Mouse (Mus musculus): ENCODE results near the gene Dtwd1. TPM values are rescaled to one million over a fixed set of nuclear protein-coding genes. Genes with fewer than 3 reads are reported as not detected.
"Not testable (repeated sequence)": the region's sequence is repeated elsewhere in the genome, so short reads cannot be mapped to it uniquely, and the experiment has no call there.

Gene Dtwd1
- total RNA-seq (2021), result 1 to 10 TPM; 4.0 to 4.1 TPM
- long read RNA-seq, experiment 1, transcript Dtwd1-202 (5 exons, 1,342 nt), result major isoform, 8 of 15 reads
- long read RNA-seq, experiment 1, partial matches to known transcripts, result 5 of 15 reads
- long read RNA-seq, experiment 1, other reads (novel, unspliced or antisense), result 2 of 15 reads
- long read RNA-seq, experiment 2, transcript Dtwd1-202 (5 exons, 1,342 nt), result major isoform, 7 of 13 reads
- long read RNA-seq, experiment 2, partial matches to known transcripts, result 6 of 13 reads
- long read RNA-seq, experiment 2, other reads (novel, unspliced or antisense), result 0 of 13 reads

- peak; percentile 98 for DNase-seq (ENCODE audit: low spot score)
These were observed at the start of gene Dtwd1, which contains the start of gene Fam227b for GRCm38 (mm10) chr2:126151855-126152571. Dtwd1 (plus strand) TSS chr2:126152141. Fam227b (minus strand) TSS chr2:126152004.

GRCm38 (mm10) chr2:126147723-126148122 lies 4.2 kb upstream of the Dtwd1 start:
- no peak for DNase-seq (ENCODE audit: low spot score)

GRCm38 (mm10) chr2:126165277-126166018 lies 13.5 kb downstream of the Dtwd1 start:
- no peak for DNase-seq (ENCODE audit: low spot score)

GRCm38 (mm10) chr2:126166335-126166734 lies 14.4 kb downstream of the Dtwd1 start:
- no peak for DNase-seq (ENCODE audit: low spot score)

GRCm38 (mm10) chr2:126166848-126167617 lies 15.1 kb downstream of the Dtwd1 start:
- DNase-seq (ENCODE audit: low spot score), result no peak

- no peak for DNase-seq (ENCODE audit: low spot score)
These were observed 19.5 kb downstream of the Dtwd1 start for GRCm38 (mm10) chr2:126171427-126171826.

- no peak for DNase-seq (ENCODE audit: low spot score)
These were observed 39.4 kb downstream of the Dtwd1 start for GRCm38 (mm10) chr2:126191306-126191705.

GRCm38 (mm10) chr2:126192129-126192528 lies 40.2 kb downstream of the Dtwd1 start:
- no peak for DNase-seq (ENCODE audit: low spot score)

- no peak for DNase-seq (ENCODE audit: low spot score)
These were observed 43.9 kb downstream of the Dtwd1 start for GRCm38 (mm10) chr2:126195631-126196356.

- no peak for DNase-seq (ENCODE audit: low spot score)
These were observed 47.0 kb downstream of the Dtwd1 start for GRCm38 (mm10) chr2:126198971-126199370.

GRCm38 (mm10) chr2:126211011-126211680 lies 59.2 kb downstream of the Dtwd1 start:
- peak; percentile 20 for DNase-seq (ENCODE audit: low spot score)

- not testable (repeated sequence) for DNase-seq (ENCODE audit: low spot score)
These were observed 62.9 kb downstream of the Dtwd1 start, which contains the start of gene Gm17555 for GRCm38 (mm10) chr2:126214800-126215199. Gm17555 (plus strand) TSS chr2:126215100.

Other genes starting within 250 kb of the Dtwd1 start
- 1 to 10 TPM; 2.0 to 5.3 TPM for gene Fgf7, start 117.5 kb upstream of the Dtwd1 start, total RNA-seq (2021)
- under 1 TPM in 1 of 2 experiments, not detected in 1; 0.19 TPM for gene Fam227b, start 137 bp upstream of the Dtwd1 start, total RNA-seq (2021)
- gene Gm17555, start 63.0 kb downstream of the Dtwd1 start, total RNA-seq (2021), result not detected

All from gastrocnemius, adult 18-20 months (tissue).